8 mouse cellular contexts compared by ENCODE assay signal in the genomic region with DNA sequence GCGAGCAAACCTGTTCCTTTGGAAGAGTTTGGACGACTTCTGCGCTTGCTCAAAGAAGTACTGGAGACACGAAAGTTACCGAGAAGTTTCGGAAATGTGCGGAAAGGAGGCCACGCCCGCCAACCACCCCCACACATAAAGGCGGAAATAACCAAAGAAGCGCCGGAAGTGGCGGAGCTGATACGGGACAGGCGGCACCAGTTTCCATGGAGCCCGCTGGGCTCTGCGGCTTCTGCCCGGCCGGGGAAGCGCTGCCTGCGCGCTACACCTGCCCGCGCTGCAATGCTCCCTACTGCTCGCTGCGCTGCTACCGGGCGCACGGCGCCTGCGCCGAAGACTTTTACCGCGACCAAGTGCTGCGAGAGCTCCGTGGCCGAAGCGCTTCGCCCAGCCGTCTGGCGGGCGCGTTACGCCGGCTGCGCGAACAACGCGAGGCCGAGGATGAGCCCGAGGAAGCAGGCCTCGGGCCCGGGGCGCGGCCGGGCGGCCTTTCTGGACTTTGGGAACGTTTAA. TPM values are rescaled to one million over a fixed set of nuclear protein-coding genes. Genes with fewer than 3 reads are reported as not detected.
A peak's percentile ranks its signal among the peaks of the same experiment; 100 is the strongest.
DNase-seq lines count a peak whose midpoint lies in the region; ATAC-seq and TF ChIP-seq lines count a peak whose summit lies in the region.

Znhit2 (plus strand) TSS at position 172 of the 513 bp plus-strand sequence.

- TF ChIP-seq CTCF in Patski (IDR thresholded peaks at IDR 0.05): no peak

- H3K9ac ChIP-seq in hindbrain, embryonic 13.5 days: peak within 1 kb of the TSS; percentile 93

- no peaks in the 10 kb centered on the region for H3K9me3 ChIP-seq in hindbrain, embryonic 13.5 days

- peaks cover 10% of the 10 kb centered on the region; the same call in 1 of the 2 replicates for H3K36me3 ChIP-seq in hindbrain, embryonic 13.5 days

- POLR2A ChIA-PET in Patski (lab: Charles Lee): interaction anchor here (0.5 to 3.3 kb wide), 3 partner anchors 15 to 216 kb away, joined by 4 to 15 read pairs (median 5); partner anchors contain the start of gene Syvn1

- DNase-seq in Patski (ENCODE audit: low read depth, low spot score): peak; percentile 74
- DNase-seq in cerebellum, postnatal 10 days: peak; percentile 91 to 94
- peak; percentile 89 to 93 for DNase-seq in frontal cortex, postnatal 14 days (ENCODE audit: low spot score in 2 of 2)
- DNase-seq in layer of hippocampus, postnatal 25 days (ENCODE audit: extremely low spot score in 1 of 2, low spot score in 1 of 2): peak; percentile 81 to 87
- DNase-seq in lung, postnatal 25 days (ENCODE audit: low spot score): peak; percentile 97
- DNase-seq in retina, postnatal 7 days (ENCODE audit: low read depth, low spot score): peak; percentile 83
- DNase-seq in urinary bladder, adult 2 months (ENCODE audit: low spot score): peak; percentile 79

- H3K27ac ChIP-seq in hindbrain, embryonic 13.5 days: peak within 1 kb of the TSS; percentile 94

- under 1% methylated on average over 50 of the region's 58 CpGs for WGBS in hindbrain, embryonic 13.5 days

- peak; percentile 78 for ATAC-seq in Patski
- ATAC-seq in hindbrain, embryonic 13.5 days (ENCODE audit: low FRiP score): peak; percentile 43

- no peaks in the 10 kb centered on the region for H3K27me3 ChIP-seq in Patski
- H3K27me3 ChIP-seq in hindbrain, embryonic 13.5 days: no peaks in the 10 kb centered on the region

- peak within 1 kb of the TSS; percentile 100 for H3K4me2 ChIP-seq in hindbrain, embryonic 13.5 days

- in situ Hi-C loops in Patski (cut with MboI; ENCODE audit: low pct_unique_long_range_greater_than_20kb): no loop called here

- H3K4me3 ChIP-seq in hindbrain, embryonic 13.5 days: peak within 1 kb of the TSS; percentile 82

- CTCF ChIA-PET in Patski (lab: Charles Lee): interaction anchor here (1.0 kb wide), 1 partner anchor 43 kb away, joined by 3 read pairs; no protein-coding TSS in a partner anchor

- peaks cover 59% of the 10 kb centered on the region for H3K4me1 ChIP-seq in hindbrain, embryonic 13.5 days (replicated peaks)

RNA-seq across cellular contexts. Expression of gene Znhit2, which starts in this region (rescaled TPM):
- polyA plus RNA-seq in Patski (2021): 38.3 TPM
- polyA plus RNA-seq in hindbrain, embryonic 13.5 days (2015; fragmentation: Nextera tagmentation; extraction: Ambion mirVana): 30.7 and 34.7 TPM in 2 replicates
- 10 to 100 TPM; 38.0 to 41.5 TPM for total RNA-seq in layer of hippocampus, postnatal 25 days (2021)
- 25.8 and 26.8 TPM in 2 replicates for polyA plus RNA-seq in urinary bladder, adult 2 months (2012; rRNA removed)

Comparison
In these comparisons a context has a peak if more than half of its experiments do, and no peak if none do; other contexts are left out.
1. Peak in every context shown above with its lines: DNase-seq, ATAC-seq, H3K4me3 ChIP-seq and H3K27ac ChIP-seq.